Mouse (Mus musculus) limb, embryonic 12.5 days (tissue): ENCODE results near the gene Susd4. TPM values are rescaled to one million over a fixed set of nuclear protein-coding genes. Genes with fewer than 3 reads are reported as not detected.
A peak's percentile ranks its signal among the peaks of the same experiment; 100 is the strongest.

Experiments
- ATAC-seq: fragments of 200-750 bp; cut with Nextera tagmentation; 2 replicates; pipeline ENCODE4 v1.8.0; 2017; ENCODE audit warnings: low read depth, moderate TSS enrichment; ENCODE audit not compliant: insufficient number of reproducible peaks, insufficient read depth, low FRiP score, low TSS enrichment
- H3K27ac ChIP-seq: fragments of 300-500 bp; sonication (generic); 2 replicates; pipeline ENCODE4 v1.5.1; 2016; ENCODE audit warnings: mild to moderate bottlenecking, moderate library complexity
- H3K27me3 ChIP-seq: fragments of 300-500 bp; sonication (generic); 2 replicates; pipeline ENCODE4 v1.6.1; 2016; ENCODE audit warnings: mild to moderate bottlenecking, moderate library complexity
- H3K36me3 ChIP-seq: fragments of 300-500 bp; sonication (generic); 2 replicates; pipeline ENCODE4 v1.6.1; 2016; ENCODE audit warnings: mild to moderate bottlenecking, moderate library complexity
- H3K4me1 ChIP-seq: fragments of 300-500 bp; sonication (generic); replicated peaks from 2 replicates; pipeline ENCODE4 v1.6.1; 2016
- H3K4me2 ChIP-seq: fragments of 300-500 bp; sonication (generic); 2 replicates; pipeline ENCODE4 v1.6.1; 2016; ENCODE audit warnings: mild to moderate bottlenecking, moderate library complexity
- H3K4me3 ChIP-seq: fragments of 300-500 bp; sonication (generic); replicated peaks from 2 replicates; pipeline ENCODE4 v1.5.1; 2016; ENCODE audit warnings: mild to moderate bottlenecking
- H3K9ac ChIP-seq: fragments of 300-500 bp; sonication (generic); replicated peaks from 2 replicates; pipeline ENCODE4 v1.6.1; 2016; ENCODE audit warnings: mild to moderate bottlenecking, moderate library complexity
- H3K9me3 ChIP-seq: fragments of 300-500 bp; sonication (generic); 2 replicates; pipeline ENCODE4 v1.6.1; 2016; ENCODE audit warnings: mild to moderate bottlenecking, moderate library complexity
- WGBS: fragments of 180-500 bp; shearing (Covaris S2); methylation state at CpG from one replicate; pipeline ENCODE4 v1.1.7; 2016; 5-methylcytosine and 5-hydroxymethylcytosine counted together
- polyA plus RNA-seq: library from polyadenylated mRNA; unstranded; fragments of >200 nt; fragmentation: Nextera tagmentation; extraction: Ambion mirVana; gene quantifications from 2 replicates; pipeline ENCODE4 v1.2.1, GENCODE M21; 2016

The Susd4 gene
- polyA plus RNA-seq, 1 experiment from 2014 or later = 13.6 TPM

GRCm38 (mm10) chr1:182856636-182857035, 93.0 kb downstream of the Susd4 start:
- 75% methylated on average over 13 of the region's 13 CpGs for WGBS
- H3K4me1 ChIP-seq = peaks cover 23% of the 10 kb centered on the region
- ATAC-seq = no peak
- no peak overlapping the region for H3K4me3 ChIP-seq
- no peaks in the 10 kb centered on the region for H3K9me3 ChIP-seq
- H3K27ac ChIP-seq = no peak overlapping the region
- no peaks in the 10 kb centered on the region for H3K27me3 ChIP-seq
- H3K36me3 ChIP-seq = no peaks in the 10 kb centered on the region
- H3K9ac ChIP-seq = no peak overlapping the region; the same call in 1 of the 2 replicates
- H3K4me2 ChIP-seq = no peak overlapping the region

GRCm38 (mm10) chr1:182861671-182862358, 98.2 kb downstream of the Susd4 start:
- Histone ChIP-seq H3K36me3 (no peaks in the 10 kb centered on the region), H3K27ac (no peak overlapping the region), H3K27me3 (no peaks in the 10 kb centered on the region), H3K4me2 (no peak overlapping the region), H3K9me3 (no peaks in the 10 kb centered on the region), H3K9ac (no peak overlapping the region), H3K4me3 (no peak overlapping the region), H3K4me1 (peaks cover 19% of the 10 kb centered on the region)
- 32% methylated on average over 7 of the region's 7 CpGs for WGBS
- ATAC-seq = no peak

- H3K9ac ChIP-seq = no peak overlapping the region
- no peak overlapping the region for H3K4me3 ChIP-seq
- H3K4me2 ChIP-seq = no peak overlapping the region
- H3K27me3 ChIP-seq = no peaks in the 10 kb centered on the region
- 85% methylated on average over 6 of the region's 6 CpGs for WGBS
- no peak for ATAC-seq
- no peaks in the 10 kb centered on the region for H3K36me3 ChIP-seq
- H3K4me1 ChIP-seq = peaks cover 19% of the 10 kb centered on the region
- no peak overlapping the region for H3K27ac ChIP-seq
- no peaks in the 10 kb centered on the region for H3K9me3 ChIP-seq
Measured at GRCm38 (mm10) chr1:182863396-182863795, 99.7 kb downstream of the Susd4 start.

GRCm38 (mm10) chr1:182867886-182868285, 104.2 kb downstream of the Susd4 start:
- no peaks in the 10 kb centered on the region for H3K27me3 ChIP-seq
- H3K27ac ChIP-seq = no peak overlapping the region
- WGBS = 88% methylated on average over 3 of the region's 3 CpGs
- no peak overlapping the region for H3K9ac ChIP-seq
- H3K4me1 ChIP-seq = peaks cover 5% of the 10 kb centered on the region; the same call in 1 of the 2 replicates
- H3K4me3 ChIP-seq = no peak overlapping the region
- H3K36me3 ChIP-seq = no peaks in the 10 kb centered on the region
- no peak overlapping the region for H3K4me2 ChIP-seq
- no peak for ATAC-seq
- H3K9me3 ChIP-seq = peaks cover 9% of the 10 kb centered on the region

- 0 out of 2 replicates have a peak, but pooled peaks have one; percentile 31 for ATAC-seq
- Histone ChIP-seq H3K4me2 (no peak overlapping the region), H3K9me3 (peaks cover 15% of the 10 kb centered on the region), H3K4me1 (peaks cover 5% of the 10 kb centered on the region; the same call in 1 of the 2 replicates), H3K27me3 (no peaks in the 10 kb centered on the region), H3K27ac (peak overlapping the region; percentile 62), H3K36me3 (no peaks in the 10 kb centered on the region), H3K9ac (no peak overlapping the region), H3K4me3 (no peak overlapping the region)
- 78% methylated on average over 14 of the region's 14 CpGs for WGBS
Measured at GRCm38 (mm10) chr1:182868432-182869113, 104.9 kb downstream of the Susd4 start.

DNA sequence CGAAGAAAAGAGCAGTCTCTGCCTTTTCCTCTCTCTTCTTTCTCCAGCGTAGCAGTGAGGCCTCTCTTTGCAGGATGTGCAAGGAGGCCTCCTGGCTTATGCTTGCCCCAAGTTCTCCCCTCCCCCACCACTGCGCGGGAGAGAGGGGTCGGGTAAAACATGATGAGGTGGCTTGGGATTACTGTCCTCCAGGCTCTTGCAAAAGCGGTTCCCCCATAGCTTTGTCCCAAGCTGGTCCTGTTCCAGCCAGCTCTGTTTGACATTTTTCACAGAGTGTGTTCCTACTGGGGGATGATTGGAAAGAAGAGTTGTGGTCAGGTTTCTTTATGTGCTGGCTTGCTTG, 105.4 kb downstream of the Susd4 start:
- Histone ChIP-seq H3K27ac (peak overlapping the region; percentile 62), H3K9ac (no peak overlapping the region), H3K4me3 (no peak overlapping the region), H3K4me1 (peaks cover 5% of the 10 kb centered on the region; the same call in 1 of the 2 replicates), H3K36me3 (no peaks in the 10 kb centered on the region), H3K27me3 (no peaks in the 10 kb centered on the region), H3K4me2 (no peak overlapping the region), H3K9me3 (peaks cover 15% of the 10 kb centered on the region)
- 50% methylated on average over 6 of the region's 6 CpGs for WGBS
- ATAC-seq = no peak

GRCm38 (mm10) chr1:182878156-182878555, 114.5 kb downstream of the Susd4 start:
- ATAC-seq = no peak
- Histone ChIP-seq H3K9me3 (peaks cover 9% of the 10 kb centered on the region), H3K4me1 (no peaks in the 10 kb centered on the region), H3K27ac (no peak overlapping the region), H3K9ac (no peak overlapping the region), H3K4me2 (no peak overlapping the region), H3K27me3 (no peaks in the 10 kb centered on the region), H3K36me3 (no peaks in the 10 kb centered on the region), H3K4me3 (no peak overlapping the region)
- 88% methylated on average over 5 of the region's 5 CpGs for WGBS

- no peaks in the 10 kb centered on the region for H3K36me3 ChIP-seq
- H3K27ac ChIP-seq = no peak overlapping the region
- no peaks in the 10 kb centered on the region for H3K4me1 ChIP-seq
- H3K9me3 ChIP-seq = peaks cover 6% of the 10 kb centered on the region
- WGBS = 84% methylated on average over 4 of the region's 4 CpGs
- no peaks in the 10 kb centered on the region for H3K27me3 ChIP-seq
- no peak overlapping the region for H3K9ac ChIP-seq
- no peak for ATAC-seq
- H3K4me3 ChIP-seq = no peak overlapping the region
- no peak overlapping the region for H3K4me2 ChIP-seq
Measured at GRCm38 (mm10) chr1:182878719-182879118, 115.1 kb downstream of the Susd4 start.

DNA sequence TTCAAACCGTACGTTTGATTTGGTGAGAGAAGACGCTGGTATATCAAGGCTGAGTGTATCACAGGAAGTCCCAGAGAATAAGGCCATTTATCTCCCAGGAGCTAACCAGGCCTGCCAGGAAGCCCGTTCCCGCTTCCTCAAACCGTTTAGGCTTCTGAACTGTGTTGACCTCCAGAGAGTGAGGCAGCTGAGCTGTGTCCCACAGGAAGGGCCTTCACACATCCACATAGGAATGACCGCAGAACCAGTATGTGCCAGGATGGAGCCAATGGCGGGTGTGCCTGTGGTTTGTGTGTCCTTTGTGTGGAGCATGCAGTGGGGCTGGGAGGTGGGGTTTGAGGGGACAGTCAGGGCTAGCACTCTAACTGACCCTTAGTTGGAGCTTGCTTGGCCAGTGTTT, 117.6 kb downstream of the Susd4 start:
- no peaks in the 10 kb centered on the region for H3K4me1 ChIP-seq
- H3K27me3 ChIP-seq = no peaks in the 10 kb centered on the region
- H3K4me2 ChIP-seq = no peak overlapping the region
- H3K36me3 ChIP-seq = no peaks in the 10 kb centered on the region
- ATAC-seq = no peak
- peaks cover 6% of the 10 kb centered on the region for H3K9me3 ChIP-seq
- 84% methylated on average over 8 of the region's 8 CpGs for WGBS
- H3K27ac ChIP-seq = no peak overlapping the region
- no peak overlapping the region for H3K9ac ChIP-seq
- H3K4me3 ChIP-seq = no peak overlapping the region

DNA sequence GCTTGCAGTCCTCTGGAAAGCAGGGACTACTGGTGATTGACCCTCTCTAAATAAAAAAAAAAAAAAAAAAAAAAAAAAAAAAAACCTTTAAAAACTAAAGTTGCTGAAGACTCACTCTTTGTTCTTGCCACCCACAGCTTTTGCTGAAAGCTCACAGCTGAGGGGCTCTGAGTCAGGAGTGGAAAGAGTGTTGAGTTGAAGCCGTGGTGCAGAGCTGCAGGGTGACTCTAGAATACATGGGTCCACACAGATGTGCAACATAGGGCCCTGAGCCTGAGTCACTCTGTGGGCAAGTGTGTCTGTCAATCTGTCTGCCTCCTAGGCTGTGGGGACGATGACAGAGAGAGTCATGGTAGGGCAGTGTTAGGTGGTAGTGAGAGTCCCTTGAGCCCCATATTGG, 119.0 kb downstream of the Susd4 start:
- no peak for ATAC-seq
- H3K4me3 ChIP-seq = no peak overlapping the region
- no peaks in the 10 kb centered on the region for H3K27me3 ChIP-seq
- no peaks in the 10 kb centered on the region for H3K4me1 ChIP-seq
- 84% methylated on average over 2 of the region's 2 CpGs for WGBS
- no peak overlapping the region for H3K9ac ChIP-seq
- no peak overlapping the region for H3K27ac ChIP-seq
- H3K4me2 ChIP-seq = no peak overlapping the region
- H3K9me3 ChIP-seq = peaks cover 6% of the 10 kb centered on the region
- H3K36me3 ChIP-seq = no peaks in the 10 kb centered on the region

GRCm38 (mm10) chr1:182895698-182896097, 132.0 kb downstream of the Susd4 start:
- H3K4me1 ChIP-seq = peaks cover 4% of the 10 kb centered on the region
- H3K4me3 ChIP-seq = no peak overlapping the region
- H3K36me3 ChIP-seq = no peaks in the 10 kb centered on the region
- WGBS = 61% methylated on average over 9 of the region's 9 CpGs
- H3K27me3 ChIP-seq = no peaks in the 10 kb centered on the region
- no peak for ATAC-seq
- no peaks in the 10 kb centered on the region for H3K9me3 ChIP-seq
- H3K27ac ChIP-seq = no peak overlapping the region
- no peak overlapping the region for H3K9ac ChIP-seq
- no peak overlapping the region for H3K4me2 ChIP-seq
